Mouse (Mus musculus): Measurements from ENCODE around the gene Gm20388. TPM values are rescaled to one million over a fixed set of nuclear protein-coding genes. Genes with fewer than 3 reads are reported as not detected.
A peak's percentile ranks its signal among the peaks of the same experiment; 100 is the strongest.

Gene Gm20388
- polyA plus RNA-seq, 1 experiment = 10.6 TPM

- WGBS = 9% methylated on average over 8 of the region's 8 CpGs
- H3K27ac ChIP-seq (ENCODE audit: control insufficient read depth, insufficient read depth, low read depth, low read length, poor library complexity) = no peak overlapping the region
- no peak overlapping the region for H3K4me3 ChIP-seq (replicated peaks; ENCODE audit: control insufficient read depth, low read depth, low read length)
- no peak for TF ChIP-seq POLR2A (IDR thresholded peaks at IDR 0.05; ENCODE audit: borderline replicate concordance, control insufficient read depth, low read depth, low read length)
- TF ChIP-seq CTCF (IDR thresholded peaks at IDR 0.05; ENCODE audit: control insufficient read depth, insufficient read depth, low read length) = peak; percentile 94
- peaks cover 2% of the 10 kb centered on the region; the same call in 1 of the 2 replicates for H3K4me1 ChIP-seq (ENCODE audit: control insufficient read depth, insufficient read depth, low read length)
Measured at GRCm38 (mm10) chr8:122834971-122835370, 2924.3 kb downstream of the Gm20388 start.

- no peak for TF ChIP-seq POLR2A (IDR thresholded peaks at IDR 0.05; ENCODE audit: borderline replicate concordance, control insufficient read depth, low read depth, low read length)
- no peak for TF ChIP-seq CTCF (IDR thresholded peaks at IDR 0.05; ENCODE audit: control insufficient read depth, insufficient read depth, low read length)
- no peak overlapping the region for H3K27ac ChIP-seq (ENCODE audit: control insufficient read depth, insufficient read depth, low read depth, low read length, poor library complexity)
- WGBS = 84% methylated on average over 12 of the region's 12 CpGs
- no peaks in the 10 kb centered on the region for H3K4me1 ChIP-seq (ENCODE audit: control insufficient read depth, insufficient read depth, low read length)
- H3K4me3 ChIP-seq (replicated peaks; ENCODE audit: control insufficient read depth, low read depth, low read length) = no peak overlapping the region
Measured at GRCm38 (mm10) chr8:122836199-122836598, 2925.6 kb downstream of the Gm20388 start.

GRCm38 (mm10) chr8:122836696-122837095, 2926.1 kb downstream of the Gm20388 start:
- H3K4me3 ChIP-seq (replicated peaks; ENCODE audit: control insufficient read depth, low read depth, low read length) = no peak overlapping the region
- H3K4me1 ChIP-seq (ENCODE audit: control insufficient read depth, insufficient read depth, low read length) = no peaks in the 10 kb centered on the region
- TF ChIP-seq CTCF (IDR thresholded peaks at IDR 0.05; ENCODE audit: control insufficient read depth, insufficient read depth, low read length) (no peak), POLR2A (IDR thresholded peaks at IDR 0.05; ENCODE audit: borderline replicate concordance, control insufficient read depth, low read depth, low read length) (no peak)
- WGBS = 86% methylated on average over 13 of the region's 13 CpGs
- no peak overlapping the region for H3K27ac ChIP-seq (ENCODE audit: control insufficient read depth, insufficient read depth, low read depth, low read length, poor library complexity)

- 47% methylated on average over 3 of the region's 3 CpGs for WGBS
Measured at GRCm38 (mm10) chr8:122844161-122844560, 2933.5 kb downstream of the Gm20388 start.

GRCm38 (mm10) chr8:122845662-122846061, 2935.0 kb downstream of the Gm20388 start:
- H3K4me1 ChIP-seq (ENCODE audit: control insufficient read depth, insufficient read depth, low read length) = no peaks in the 10 kb centered on the region; the same call in 1 of the 2 replicates
- 60% methylated on average over 4 of the region's 4 CpGs for WGBS
- TF ChIP-seq CTCF (IDR thresholded peaks at IDR 0.05; ENCODE audit: control insufficient read depth, insufficient read depth, low read length) (no peak), POLR2A (IDR thresholded peaks at IDR 0.05; ENCODE audit: borderline replicate concordance, control insufficient read depth, low read depth, low read length) (no peak)

More at GRCm38 (mm10) chr8:122844161-122844560, 2933.5 kb downstream of the Gm20388 start:
- Histone ChIP-seq H3K4me3 (replicated peaks; ENCODE audit: control insufficient read depth, low read depth, low read length) (no peak overlapping the region), H3K27ac (ENCODE audit: control insufficient read depth, insufficient read depth, low read depth, low read length, poor library complexity) (no peak overlapping the region), H3K4me1 (ENCODE audit: control insufficient read depth, insufficient read depth, low read length) (no peaks in the 10 kb centered on the region; the same call in 1 of the 2 replicates)
- TF ChIP-seq CTCF (IDR thresholded peaks at IDR 0.05; ENCODE audit: control insufficient read depth, insufficient read depth, low read length) (no peak), POLR2A (IDR thresholded peaks at IDR 0.05; ENCODE audit: borderline replicate concordance, control insufficient read depth, low read depth, low read length) (no peak)

GRCm38 (mm10) chr8:122847829-122848561, 2937.4 kb downstream of the Gm20388 start, which contains the start of gene Cdh15:
Cdh15 (plus strand) TSS chr8:122847966.
- no peaks in the 10 kb centered on the region; the same call in 1 of the 2 replicates for H3K4me1 ChIP-seq (ENCODE audit: control insufficient read depth, insufficient read depth, low read length)
- H3K27ac ChIP-seq (ENCODE audit: control insufficient read depth, insufficient read depth, low read depth, low read length, poor library complexity) = no peak within 1 kb of the TSS; the same call in 1 of the 2 replicates
- no peak within 1 kb of the TSS for H3K4me3 ChIP-seq (replicated peaks; ENCODE audit: control insufficient read depth, low read depth, low read length)
- WGBS = 22% methylated on average over 18 of the region's 18 CpGs
- TF ChIP-seq CTCF (IDR thresholded peaks at IDR 0.05; ENCODE audit: control insufficient read depth, insufficient read depth, low read length) (no peak), POLR2A (IDR thresholded peaks at IDR 0.05; ENCODE audit: borderline replicate concordance, control insufficient read depth, low read depth, low read length) (no peak)

More at GRCm38 (mm10) chr8:122845662-122846061, 2935.0 kb downstream of the Gm20388 start:
- H3K4me3 ChIP-seq (replicated peaks; ENCODE audit: control insufficient read depth, low read depth, low read length) = no peak overlapping the region
- no peak overlapping the region for H3K27ac ChIP-seq (ENCODE audit: control insufficient read depth, insufficient read depth, low read depth, low read length, poor library complexity)

GRCm38 (mm10) chr8:122849152-122849910, 2938.7 kb downstream of the Gm20388 start:
- Histone ChIP-seq H3K4me1 (ENCODE audit: control insufficient read depth, insufficient read depth, low read length) (no peaks in the 10 kb centered on the region; the same call in 1 of the 2 replicates), H3K27ac (ENCODE audit: control insufficient read depth, insufficient read depth, low read depth, low read length, poor library complexity) (no peak overlapping the region), H3K4me3 (replicated peaks; ENCODE audit: control insufficient read depth, low read depth, low read length) (no peak overlapping the region)
- WGBS = 78% methylated on average over 11 of the region's 11 CpGs
- TF ChIP-seq CTCF (IDR thresholded peaks at IDR 0.05; ENCODE audit: control insufficient read depth, insufficient read depth, low read length) (no peak), POLR2A (IDR thresholded peaks at IDR 0.05; ENCODE audit: borderline replicate concordance, control insufficient read depth, low read depth, low read length) (no peak)

Data from bone marrow, adult 2 months (tissue).